Mouse (Mus musculus) embryonic facial prominence, embryonic 11.5 days (tissue): ENCODE data around the gene Rere. TPM values are rescaled to one million over a fixed set of nuclear protein-coding genes. Genes with fewer than 3 reads are reported as not detected.

Experiments used
- ATAC-seq: fragments of 200-750 bp; cut with Nextera tagmentation; replicated peaks from 2 replicates; pipeline ENCODE4 v1.8.0; 2017; ENCODE audit warnings: low read depth; ENCODE audit not compliant: insufficient number of reproducible peaks, low FRiP score, low TSS enrichment
- DNase-seq: peaks from one replicate; pipeline ENCODE4 v3.0.0-alpha.2; 2015; ENCODE audit warnings: low spot score
- H3K27ac ChIP-seq: fragments of 300-500 bp; sonication (generic); replicated peaks from 2 replicates; pipeline ENCODE4 v1.5.1; 2014; ENCODE audit warnings: mild to moderate bottlenecking, low read depth, low read length, control low read depth
- H3K27me3 ChIP-seq: fragments of 300-500 bp; sonication (generic); 2 replicates; pipeline ENCODE4 v1.6.1; 2014; ENCODE audit warnings: mild to moderate bottlenecking, low read length, moderate library complexity, mixed read lengths; ENCODE audit not compliant: control insufficient read depth, insufficient read depth
- H3K36me3 ChIP-seq: fragments of 300-500 bp; sonication (generic); replicated peaks from 2 replicates; pipeline ENCODE4 v1.6.1; 2014; ENCODE audit warnings: low read depth, mild to moderate bottlenecking, low read length, moderate library complexity, mixed read lengths; ENCODE audit not compliant: control insufficient read depth, insufficient read depth
- H3K4me1 ChIP-seq: fragments of 300-500 bp; sonication (generic); 2 replicates; pipeline ENCODE4 v1.6.1; 2014; ENCODE audit warnings: low read length, mixed read lengths; ENCODE audit not compliant: control insufficient read depth, insufficient read depth
- H3K4me2 ChIP-seq: fragments of 300-500 bp; sonication (generic); 2 replicates; pipeline ENCODE4 v1.6.1; 2014; ENCODE audit warnings: low read depth, mild to moderate bottlenecking, control low read depth, low read length, moderate library complexity
- H3K4me3 ChIP-seq: fragments of 300-500 bp; sonication (generic); 2 replicates; pipeline ENCODE4 v1.5.1; 2014; ENCODE audit warnings: low read depth, low read length, control low read depth
- H3K9ac ChIP-seq: fragments of 300-500 bp; sonication (generic); replicated peaks from 2 replicates; pipeline ENCODE4 v1.6.1; 2014; ENCODE audit warnings: mild to moderate bottlenecking, control low read depth, low read length
- H3K9me3 ChIP-seq: fragments of 300-500 bp; sonication (generic); replicated peaks from 2 replicates; pipeline ENCODE4 v1.6.1; 2016; ENCODE audit warnings: mild to moderate bottlenecking, low read length, inconsistent platforms, mixed read lengths; ENCODE audit not compliant: control insufficient read depth
- WGBS: fragments of 180-500 bp; shearing (Covaris S2); extraction: QIAGEN DNeasy Blood & Tissue Kit; methylation state at CpG from one replicate; pipeline ENCODE4 v1.1.7; 2014; 5-methylcytosine and 5-hydroxymethylcytosine counted together
- polyA plus RNA-seq: library from polyadenylated mRNA; unstranded; fragments of >200 nt; fragmentation: Nextera tagmentation; extraction: Ambion mirVana; gene quantifications from 2 replicates; pipeline ENCODE4 v1.2.1, GENCODE M21; 2014

Rere gene
- polyA plus RNA-seq, 1 experiment from 2014 or later: 22.9 TPM

GRCm38 (mm10) chr4:150455750-150456149 is 174.3 kb downstream of the Rere start:
- H3K4me1 ChIP-seq: no peaks in the 10 kb centered on the region; the same call in none of the 2 replicates
- WGBS: 84% methylated on average over 1 of the region's 1 CpGs
- no peak for DNase-seq

GRCm38 (mm10) chr4:150456452-150456851 is 175.0 kb downstream of the Rere start:
- Histone ChIP-seq H3K27ac (no peak overlapping the region), H3K4me3 (no peak overlapping the region), H3K9ac (no peak overlapping the region), H3K4me2 (no peak overlapping the region), H3K4me1 (no peaks in the 10 kb centered on the region; the same call in none of the 2 replicates), H3K9me3 (no peaks in the 10 kb centered on the region), H3K27me3 (no peaks in the 10 kb centered on the region), H3K36me3 (no peaks in the 10 kb centered on the region)
- no peak; the same call in 1 of the 2 replicates for ATAC-seq
- no peak for DNase-seq
- WGBS: 51% methylated on average over 7 of the region's 7 CpGs

More at GRCm38 (mm10) chr4:150455750-150456149, 174.3 kb downstream of the Rere start:
- no peak for ATAC-seq
- Histone ChIP-seq H3K27me3 (no peaks in the 10 kb centered on the region), H3K4me2 (no peak overlapping the region), H3K9me3 (no peaks in the 10 kb centered on the region), H3K4me3 (no peak overlapping the region), H3K36me3 (no peaks in the 10 kb centered on the region), H3K9ac (no peak overlapping the region), H3K27ac (no peak overlapping the region)

- Histone ChIP-seq H3K9ac (no peak overlapping the region), H3K27me3 (no peaks in the 10 kb centered on the region), H3K36me3 (no peaks in the 10 kb centered on the region), H3K4me3 (no peak overlapping the region), H3K4me1 (no peaks in the 10 kb centered on the region; the same call in none of the 2 replicates), H3K27ac (no peak overlapping the region), H3K9me3 (no peaks in the 10 kb centered on the region), H3K4me2 (no peak overlapping the region)
- 61% methylated on average over 2 of the region's 2 CpGs for WGBS
- DNase-seq (no peak), ATAC-seq (no peak)
Measured at GRCm38 (mm10) chr4:150456886-150457285, 175.4 kb downstream of the Rere start.

- H3K9me3 ChIP-seq: no peaks in the 10 kb centered on the region
- DNase-seq: no peak
- H3K9ac ChIP-seq: no peak overlapping the region
- ATAC-seq: no peak
- H3K4me1 ChIP-seq: no peaks in the 10 kb centered on the region; the same call in none of the 2 replicates
- 71% methylated on average over 4 of the region's 4 CpGs for WGBS
- no peak overlapping the region for H3K4me3 ChIP-seq
- H3K27ac ChIP-seq: no peak overlapping the region
- H3K4me2 ChIP-seq: no peak overlapping the region
- no peaks in the 10 kb centered on the region for H3K27me3 ChIP-seq
- H3K36me3 ChIP-seq: no peaks in the 10 kb centered on the region
Measured at GRCm38 (mm10) chr4:150457353-150457752, 175.9 kb downstream of the Rere start.

GRCm38 (mm10) chr4:150457771-150458170 is 176.3 kb downstream of the Rere start:
- WGBS: 61% methylated on average over 7 of the region's 7 CpGs
- no peaks in the 10 kb centered on the region for H3K36me3 ChIP-seq
- H3K9me3 ChIP-seq: no peaks in the 10 kb centered on the region
- no peak overlapping the region for H3K9ac ChIP-seq
- H3K4me1 ChIP-seq: no peaks in the 10 kb centered on the region; the same call in none of the 2 replicates
- DNase-seq: no peak
- H3K4me2 ChIP-seq: no peak overlapping the region
- H3K4me3 ChIP-seq: no peak overlapping the region
- H3K27me3 ChIP-seq: no peaks in the 10 kb centered on the region
- H3K27ac ChIP-seq: no peak overlapping the region
- no peak for ATAC-seq

GRCm38 (mm10) chr4:150459022-150459794 is 177.8 kb downstream of the Rere start:
- DNase-seq (no peak), ATAC-seq (no peak)
- Histone ChIP-seq H3K27ac (no peak overlapping the region), H3K4me1 (no peaks in the 10 kb centered on the region; the same call in none of the 2 replicates), H3K4me2 (no peak overlapping the region), H3K9ac (no peak overlapping the region), H3K27me3 (no peaks in the 10 kb centered on the region), H3K36me3 (no peaks in the 10 kb centered on the region), H3K9me3 (no peaks in the 10 kb centered on the region), H3K4me3 (no peak overlapping the region)
- WGBS: 74% methylated on average over 6 of the region's 6 CpGs

GRCm38 (mm10) chr4:150460451-150460850 is 179.0 kb downstream of the Rere start:
- ATAC-seq: no peak
- 77% methylated on average over 5 of the region's 5 CpGs for WGBS
- Histone ChIP-seq H3K27ac (no peak overlapping the region), H3K4me1 (no peaks in the 10 kb centered on the region; the same call in 1 of the 2 replicates), H3K4me3 (no peak overlapping the region), H3K9ac (no peak overlapping the region), H3K9me3 (no peaks in the 10 kb centered on the region), H3K4me2 (no peak overlapping the region), H3K27me3 (no peaks in the 10 kb centered on the region), H3K36me3 (no peaks in the 10 kb centered on the region)
- DNase-seq: no peak

GRCm38 (mm10) chr4:150461011-150461410 is 179.6 kb downstream of the Rere start:
- Histone ChIP-seq H3K27me3 (no peaks in the 10 kb centered on the region), H3K4me3 (no peak overlapping the region), H3K4me2 (no peak overlapping the region), H3K27ac (no peak overlapping the region), H3K9me3 (no peaks in the 10 kb centered on the region), H3K36me3 (no peaks in the 10 kb centered on the region), H3K9ac (no peak overlapping the region), H3K4me1 (no peaks in the 10 kb centered on the region; the same call in 1 of the 2 replicates)
- no peak for ATAC-seq
- 54% methylated on average over 5 of the region's 5 CpGs for WGBS
- no peak for DNase-seq
